Mouse (Mus musculus) testis, adult 2 months (tissue): Measurements from ENCODE around the gene Pak4. TPM values are rescaled to one million over a fixed set of nuclear protein-coding genes. Genes with fewer than 3 reads are reported as not detected.

Experiments
- H3K27ac ChIP-seq: fragments of 200-500 bp; 2 replicates; pipeline ENCODE4 v1.5.1; 2012; ENCODE audit warnings: low read depth, low read length; ENCODE audit not compliant: control insufficient read depth, insufficient read depth
- H3K27me3 ChIP-seq: fragments of 200-500 bp; 2 replicates; pipeline ENCODE4 v1.6.1; 2012; ENCODE audit warnings: mild to moderate bottlenecking, low read length, moderate library complexity; ENCODE audit not compliant: control insufficient read depth, insufficient read depth
- H3K36me3 ChIP-seq: fragments of 200-500 bp; 2 replicates; pipeline ENCODE4 v1.6.1; 2012; ENCODE audit warnings: mild to moderate bottlenecking, low read length; ENCODE audit not compliant: control insufficient read depth, insufficient read depth
- H3K4me1 ChIP-seq: fragments of 200-500 bp; 2 replicates; pipeline ENCODE4 v1.6.1; 2012; ENCODE audit warnings: low read length; ENCODE audit not compliant: control insufficient read depth, insufficient read depth
- H3K4me3 ChIP-seq: fragments of 200-500 bp; 2 replicates; pipeline ENCODE4 v1.5.1; 2012; ENCODE audit warnings: low read depth, mild to moderate bottlenecking, low read length, moderate library complexity, mixed read lengths; ENCODE audit not compliant: control insufficient read depth
- CTCF ChIP-seq: fragments of 200-500 bp; IDR thresholded peaks from 2 replicates; pipeline ENCODE4 v1.5.1; 2012; ENCODE audit warnings: low read depth, mild to moderate bottlenecking, inconsistent platforms, low read length, moderate library complexity; ENCODE audit not compliant: control insufficient read depth, insufficient read depth, insufficient replicate concordance
- POLR2A ChIP-seq: fragments of 200-500 bp; IDR thresholded peaks from 2 replicates; pipeline ENCODE4 v1.6.1; 2012; ENCODE audit warnings: low read depth, mild to moderate bottlenecking, inconsistent platforms, low read length, moderate library complexity; ENCODE audit not compliant: control insufficient read depth
- polyA plus RNA-seq: library from polyadenylated mRNA; depleted of rRNA; stranded (reverse); fragments of >200 nt; gene quantifications from 2 replicates; pipeline ENCODE4 v1.2.3, GENCODE M21; 2012

The Pak4 gene
- polyA plus RNA-seq, 1 experiment, result 21.5 TPM

DNA sequence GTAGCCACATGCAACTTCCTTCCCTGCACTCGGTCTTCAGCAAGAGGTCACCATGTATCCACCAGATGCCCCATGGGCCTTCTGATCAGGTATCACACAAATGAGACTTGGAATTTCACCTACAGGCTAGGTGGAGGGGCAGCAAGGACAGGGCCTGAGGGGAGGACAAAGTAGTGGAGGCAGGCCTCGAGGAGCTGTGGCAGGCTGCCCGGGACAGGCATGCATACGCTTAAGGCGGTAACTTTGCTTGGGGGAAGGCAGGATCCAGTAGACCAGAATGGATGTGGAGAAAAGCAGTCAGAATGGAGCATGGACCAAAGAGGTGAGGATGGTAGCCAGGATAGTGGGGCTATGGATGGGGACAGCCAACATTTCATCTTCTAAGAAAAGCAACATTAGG lies 18.2 kb downstream of the Pak4 start:
- Histone ChIP-seq H3K27ac (no peak overlapping the region), H3K4me3 (no peak overlapping the region), H3K27me3 (no peaks in the 10 kb centered on the region), H3K4me1 (no peaks in the 10 kb centered on the region; the same call in 1 of the 2 replicates), H3K36me3 (no peaks in the 10 kb centered on the region)
- TF ChIP-seq CTCF (no peak), POLR2A (no peak)

DNA sequence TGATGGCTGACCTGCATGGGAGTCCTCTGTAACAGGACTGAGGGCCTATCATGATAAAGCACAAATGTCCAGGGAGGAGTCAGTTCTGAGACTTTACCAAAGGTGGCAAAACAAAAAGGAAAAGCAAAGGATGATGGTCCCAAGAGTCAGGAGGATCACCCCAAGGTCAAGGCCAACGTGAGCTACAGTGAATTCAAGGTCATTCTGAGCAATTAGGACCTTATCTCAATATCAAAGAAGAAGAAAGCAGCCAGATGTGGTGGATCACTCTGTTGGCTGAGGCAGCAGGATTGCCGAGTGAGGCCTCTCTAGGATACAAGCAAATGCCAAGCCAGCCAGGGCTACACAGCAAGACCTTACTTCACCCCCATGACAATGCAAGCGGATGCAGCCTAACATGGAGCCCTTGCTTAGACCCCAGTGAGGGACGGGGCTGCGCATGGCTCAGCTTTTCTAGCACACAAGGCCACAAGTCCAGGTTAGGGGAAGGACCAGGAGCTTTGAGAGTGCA lies 19.4 kb downstream of the Pak4 start:
- Histone ChIP-seq H3K4me3 (no peak overlapping the region), H3K4me1 (no peaks in the 10 kb centered on the region), H3K27me3 (no peaks in the 10 kb centered on the region), H3K36me3 (no peaks in the 10 kb centered on the region), H3K27ac (no peak overlapping the region)
- TF ChIP-seq CTCF, result no peak
- no peak for TF ChIP-seq POLR2A

DNA sequence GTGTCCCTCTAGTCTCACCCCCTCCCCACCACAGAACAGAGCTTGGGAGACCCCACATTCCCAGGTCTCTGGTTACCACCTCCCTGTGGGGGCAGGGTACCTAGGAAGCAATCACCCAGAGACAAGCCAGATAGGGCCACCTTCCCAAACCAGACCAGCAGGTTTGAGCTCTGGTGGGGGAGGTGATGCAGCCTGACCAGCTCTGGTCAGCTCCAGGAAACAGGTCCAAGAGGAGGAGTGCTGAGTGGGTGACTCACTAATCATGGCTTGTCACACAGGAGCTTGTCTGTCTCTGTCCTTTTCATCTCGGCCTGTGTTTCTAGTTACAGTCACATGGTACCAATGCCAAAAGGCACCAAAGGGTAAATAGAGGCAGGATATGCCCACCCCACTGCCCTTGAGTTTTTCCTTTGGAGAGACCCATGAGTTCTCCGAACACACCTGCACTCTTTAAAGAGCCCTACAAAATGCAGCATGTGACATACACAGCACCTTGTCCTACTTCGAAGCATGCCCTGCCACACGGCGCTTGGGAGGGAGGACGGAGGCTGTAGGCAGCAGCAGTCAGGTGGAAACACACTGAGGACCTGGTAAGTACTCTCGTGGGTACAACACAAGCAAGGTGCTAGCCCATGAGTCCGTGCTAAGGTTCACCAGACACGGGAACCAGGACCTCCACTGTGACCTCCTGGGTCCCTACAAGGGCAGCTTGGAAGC lies 20.0 kb downstream of the Pak4 start:
- H3K4me3 ChIP-seq, result no peak overlapping the region
- TF ChIP-seq CTCF, result no peak
- TF ChIP-seq POLR2A, result no peak
- H3K4me1 ChIP-seq, result no peaks in the 10 kb centered on the region
- no peaks in the 10 kb centered on the region for H3K36me3 ChIP-seq
- H3K27ac ChIP-seq, result no peak overlapping the region
- no peaks in the 10 kb centered on the region for H3K27me3 ChIP-seq

DNA sequence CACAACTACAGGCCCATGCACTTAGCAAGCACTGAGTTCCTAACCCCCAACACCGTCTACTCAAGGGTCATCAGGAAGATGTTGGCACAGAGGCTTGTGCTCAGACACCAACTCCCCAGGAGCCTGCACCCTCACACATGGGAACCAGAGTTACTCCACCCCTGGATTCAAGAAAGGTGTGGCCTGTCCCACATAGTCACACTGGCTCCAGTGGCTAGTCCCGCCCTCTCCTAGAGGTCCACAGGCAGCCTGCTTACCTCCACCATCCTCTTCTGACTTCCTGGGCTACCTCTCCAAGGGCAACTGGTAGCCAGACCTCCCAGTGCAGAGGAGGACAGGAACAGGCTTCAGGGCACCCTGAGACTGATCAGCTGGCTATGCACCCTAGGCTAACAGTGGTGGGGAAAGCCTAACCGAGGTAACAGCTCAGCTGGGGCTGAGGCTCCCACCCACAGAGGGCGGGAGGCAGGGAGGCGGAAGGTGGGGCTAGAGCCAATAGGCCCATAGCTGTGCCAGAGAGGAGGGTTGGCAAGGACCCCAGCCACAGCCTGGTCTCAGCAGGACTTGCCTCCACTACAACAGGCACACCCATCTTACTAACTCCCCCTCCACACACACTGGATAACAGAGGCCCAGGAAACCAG lies 21.6 kb downstream of the Pak4 start:
- Histone ChIP-seq H3K4me3 (no peak overlapping the region), H3K27me3 (no peaks in the 10 kb centered on the region), H3K4me1 (no peaks in the 10 kb centered on the region), H3K36me3 (no peaks in the 10 kb centered on the region), H3K27ac (no peak overlapping the region)
- TF ChIP-seq CTCF (no peak), POLR2A (no peak)

DNA sequence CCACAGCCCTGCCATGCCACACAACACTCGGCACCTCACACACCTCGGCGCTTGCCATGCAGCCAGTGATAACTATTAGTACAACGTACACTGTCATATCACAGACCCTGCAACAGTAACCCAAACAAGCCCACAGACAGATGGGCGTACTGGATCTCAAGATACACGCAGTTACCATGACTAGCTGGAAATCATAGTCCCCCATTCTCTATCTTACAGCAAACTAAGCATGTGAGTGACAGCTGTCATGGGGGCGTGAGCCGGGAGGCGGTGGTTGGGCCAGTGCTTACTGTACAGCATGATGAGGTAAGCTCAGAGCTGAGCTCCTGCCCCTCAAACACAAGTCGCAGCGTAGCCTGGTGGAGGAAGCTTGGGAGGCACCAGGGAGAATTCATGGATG lies 22.4 kb downstream of the Pak4 start:
- Histone ChIP-seq H3K27me3 (no peaks in the 10 kb centered on the region), H3K36me3 (no peaks in the 10 kb centered on the region), H3K4me1 (no peaks in the 10 kb centered on the region), H3K4me3 (no peak overlapping the region), H3K27ac (no peak overlapping the region)
- TF ChIP-seq CTCF (no peak), POLR2A (no peak)

DNA sequence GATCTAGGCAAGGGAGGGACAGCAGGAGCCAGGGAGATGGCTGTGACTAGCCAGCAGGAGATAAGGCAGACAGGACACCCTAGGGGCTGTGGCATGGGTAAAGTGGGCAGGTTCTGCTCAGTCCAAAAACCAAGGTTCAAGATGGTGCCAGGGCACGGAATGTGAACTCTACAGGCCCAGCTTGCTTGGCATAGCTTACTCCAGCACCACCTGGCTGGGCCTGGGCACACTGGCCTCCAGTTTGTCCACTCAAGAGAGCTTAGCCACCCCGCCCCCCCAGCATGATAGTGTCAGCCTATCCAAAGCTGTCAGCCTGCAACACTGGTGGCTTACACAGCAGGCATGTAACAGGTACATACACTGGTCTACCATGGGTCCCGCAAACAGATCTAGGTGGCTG lies 24.7 kb downstream of the Pak4 start:
- TF ChIP-seq POLR2A (no peak), CTCF (no peak)
- Histone ChIP-seq H3K27me3 (no peaks in the 10 kb centered on the region), H3K27ac (no peak overlapping the region), H3K36me3 (no peaks in the 10 kb centered on the region), H3K4me3 (no peak overlapping the region), H3K4me1 (no peaks in the 10 kb centered on the region)

DNA sequence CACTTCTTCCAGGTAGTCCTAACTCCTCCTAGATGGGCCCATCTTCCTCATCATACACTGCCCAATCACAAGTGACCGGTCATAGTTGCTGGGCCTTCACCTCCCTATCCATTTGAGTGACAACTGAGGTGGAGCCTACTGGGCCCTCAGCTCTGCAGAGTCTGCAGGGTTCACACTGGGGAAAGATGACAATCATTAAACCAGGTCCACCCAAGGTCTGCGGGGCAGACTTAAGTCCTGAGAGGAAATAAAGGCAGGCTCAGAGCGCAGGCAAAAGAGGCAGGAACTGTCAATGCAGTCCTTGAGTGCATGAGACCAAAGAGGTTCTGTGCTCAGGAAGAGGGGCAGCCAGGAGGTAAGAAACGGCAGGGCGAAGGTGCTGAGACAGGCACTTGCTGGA lies 25.3 kb downstream of the Pak4 start:
- H3K27ac ChIP-seq, result no peak overlapping the region
- no peaks in the 10 kb centered on the region for H3K27me3 ChIP-seq
- H3K4me1 ChIP-seq, result no peaks in the 10 kb centered on the region
- H3K36me3 ChIP-seq, result peaks cover under 1% of the 10 kb centered on the region; the same call in 1 of the 2 replicates
- no peak for TF ChIP-seq POLR2A
- H3K4me3 ChIP-seq, result no peak overlapping the region
